Mouse (Mus musculus): ENCODE measurements around the gene Zfp800. TPM values are rescaled to one million over a fixed set of nuclear protein-coding genes. Genes with fewer than 3 reads are reported as not detected.
A peak's percentile ranks its signal among the peaks of the same experiment; 100 is the strongest.

Zfp800 gene
- total and polyA plus RNA-seq, 3 experiments, result 95.3 to 235 (median 122) TPM

GRCm38 (mm10) chr6:28221017-28221416, 176.8 kb downstream of the Zfp800 start:
- no peaks in the 10 kb centered on the region for H3K27me3 ChIP-seq (ENCODE audit: insufficient read depth, low read length)
- ATAC-seq (ENCODE audit: extremely low read depth, insufficient number of reproducible peaks, low FRiP score, poor library complexity, severe bottlenecking), result peak; percentile 66
- no peak overlapping the region for H3K4me3 ChIP-seq (ENCODE audit: low read depth, low read length)
- H3K9me3 ChIP-seq (replicated peaks), result no peaks in the 10 kb centered on the region
- H3K4me1 ChIP-seq (ENCODE audit: insufficient read depth, low read depth, low read length), result peaks cover 58% of the 10 kb centered on the region
- H3K36me3 ChIP-seq (replicated peaks), result peaks cover 65% of the 10 kb centered on the region
- no peak for TF ChIP-seq GATA1 (IDR thresholded peaks at IDR 0.05; ENCODE audit: borderline replicate concordance, low read length)
- DNase-seq (ENCODE audit: low spot score), result no peak

- peaks cover 59% of the 10 kb centered on the region for H3K36me3 ChIP-seq (replicated peaks)
- peaks cover 53% of the 10 kb centered on the region for H3K4me1 ChIP-seq (ENCODE audit: insufficient read depth, low read depth, low read length)
- ATAC-seq (ENCODE audit: extremely low read depth, insufficient number of reproducible peaks, low FRiP score, poor library complexity, severe bottlenecking) (no peak), DNase-seq (ENCODE audit: low spot score) (no peak)
- no peaks in the 10 kb centered on the region for H3K9me3 ChIP-seq (replicated peaks)
- H3K4me3 ChIP-seq (ENCODE audit: low read depth, low read length), result no peak overlapping the region
- no peaks in the 10 kb centered on the region for H3K27me3 ChIP-seq (ENCODE audit: insufficient read depth, low read length)
- no peak for TF ChIP-seq TAL1 (conservative IDR thresholded peaks at IDR 0.05; ENCODE audit: low read depth, low read length)
- TF ChIP-seq CTCF (IDR thresholded peaks at IDR 0.05; ENCODE audit: low read depth, low read length), result no peak
- no peak for TF ChIP-seq GATA1 (IDR thresholded peaks at IDR 0.05; ENCODE audit: borderline replicate concordance, low read length)
- TF ChIP-seq GATA2 (IDR thresholded peaks at IDR 0.05; ENCODE audit: borderline replicate concordance, low read depth, low read length), result no peak
- no peak for TF ChIP-seq POLR2AphosphoS5 (IDR thresholded peaks at IDR 0.05; ENCODE audit: insufficient replicate concordance, low read depth, low read length)
Observed at GRCm38 (mm10) chr6:28218386-28218785, 179.4 kb downstream of the Zfp800 start.

- Histone ChIP-seq H3K4me1 (ENCODE audit: insufficient read depth, low read depth, low read length) (peaks cover 33% of the 10 kb centered on the region), H3K4me3 (ENCODE audit: low read depth, low read length) (peak overlapping the region; percentile 77), H3K27me3 (ENCODE audit: insufficient read depth, low read length) (no peaks in the 10 kb centered on the region), H3K36me3 (replicated peaks) (peaks cover 47% of the 10 kb centered on the region), H3K9me3 (replicated peaks) (no peaks in the 10 kb centered on the region)
- peak; percentile 11; the same call in 1 of the 2 replicates for ATAC-seq (ENCODE audit: extremely low read depth, insufficient number of reproducible peaks, low FRiP score, poor library complexity, severe bottlenecking)
- DNase-seq (ENCODE audit: low spot score), result peak; percentile 73
- TF ChIP-seq POLR2AphosphoS5 (IDR thresholded peaks at IDR 0.05; ENCODE audit: insufficient replicate concordance, low read depth, low read length) (no peak), GATA1 (IDR thresholded peaks at IDR 0.05; ENCODE audit: borderline replicate concordance, low read length) (no peak), TAL1 (conservative IDR thresholded peaks at IDR 0.05; ENCODE audit: low read depth, low read length) (no peak), CTCF (IDR thresholded peaks at IDR 0.05; ENCODE audit: low read depth, low read length) (no peak), GATA2 (IDR thresholded peaks at IDR 0.05; ENCODE audit: borderline replicate concordance, low read depth, low read length) (no peak)
Observed at GRCm38 (mm10) chr6:28215268-28215954, 182.4 kb downstream of the Zfp800 start.

GRCm38 (mm10) chr6:28214658-28215267, 183.0 kb downstream of the Zfp800 start:
- Histone ChIP-seq H3K36me3 (replicated peaks) (peaks cover 46% of the 10 kb centered on the region), H3K4me3 (ENCODE audit: low read depth, low read length) (peak overlapping the region; percentile 77), H3K9me3 (replicated peaks) (no peaks in the 10 kb centered on the region), H3K4me1 (ENCODE audit: insufficient read depth, low read depth, low read length) (peaks cover 31% of the 10 kb centered on the region), H3K27me3 (ENCODE audit: insufficient read depth, low read length) (no peaks in the 10 kb centered on the region)
- no peak for DNase-seq (ENCODE audit: low spot score)
- no peak for ATAC-seq (ENCODE audit: extremely low read depth, insufficient number of reproducible peaks, low FRiP score, poor library complexity, severe bottlenecking)
- TF ChIP-seq CTCF (IDR thresholded peaks at IDR 0.05; ENCODE audit: low read depth, low read length), result no peak
- TF ChIP-seq GATA1 (IDR thresholded peaks at IDR 0.05; ENCODE audit: borderline replicate concordance, low read length), result no peak
- no peak for TF ChIP-seq GATA2 (IDR thresholded peaks at IDR 0.05; ENCODE audit: borderline replicate concordance, low read depth, low read length)
- TF ChIP-seq POLR2AphosphoS5 (IDR thresholded peaks at IDR 0.05; ENCODE audit: insufficient replicate concordance, low read depth, low read length), result no peak
- no peak for TF ChIP-seq TAL1 (conservative IDR thresholded peaks at IDR 0.05; ENCODE audit: low read depth, low read length)

GRCm38 (mm10) chr6:28203454-28203853, 194.4 kb downstream of the Zfp800 start:
- Histone ChIP-seq H3K4me1 (ENCODE audit: insufficient read depth, low read depth, low read length) (peaks cover 2% of the 10 kb centered on the region; the same call in 1 of the 2 replicates), H3K36me3 (replicated peaks) (peaks cover under 1% of the 10 kb centered on the region), H3K4me3 (ENCODE audit: low read depth, low read length) (no peak overlapping the region), H3K9me3 (replicated peaks) (no peaks in the 10 kb centered on the region), H3K27me3 (ENCODE audit: insufficient read depth, low read length) (no peaks in the 10 kb centered on the region)
- no peak for DNase-seq (ENCODE audit: low spot score)
- ATAC-seq (ENCODE audit: extremely low read depth, insufficient number of reproducible peaks, low FRiP score, poor library complexity, severe bottlenecking), result no peak
- no peak for TF ChIP-seq TAL1 (conservative IDR thresholded peaks at IDR 0.05; ENCODE audit: low read depth, low read length)
- TF ChIP-seq GATA2 (IDR thresholded peaks at IDR 0.05; ENCODE audit: borderline replicate concordance, low read depth, low read length), result no peak
- no peak for TF ChIP-seq POLR2AphosphoS5 (IDR thresholded peaks at IDR 0.05; ENCODE audit: insufficient replicate concordance, low read depth, low read length)
- TF ChIP-seq GATA1 (IDR thresholded peaks at IDR 0.05; ENCODE audit: borderline replicate concordance, low read length), result no peak
- TF ChIP-seq CTCF (IDR thresholded peaks at IDR 0.05; ENCODE audit: low read depth, low read length), result no peak

GRCm38 (mm10) chr6:28202833-28203232, 195.0 kb downstream of the Zfp800 start:
- H3K4me3 ChIP-seq (ENCODE audit: low read depth, low read length), result no peak overlapping the region
- no peak for DNase-seq (ENCODE audit: low spot score)
- TF ChIP-seq GATA2 (IDR thresholded peaks at IDR 0.05; ENCODE audit: borderline replicate concordance, low read depth, low read length), result no peak
- no peak for TF ChIP-seq TAL1 (conservative IDR thresholded peaks at IDR 0.05; ENCODE audit: low read depth, low read length)
- TF ChIP-seq CTCF (IDR thresholded peaks at IDR 0.05; ENCODE audit: low read depth, low read length), result no peak
- TF ChIP-seq GATA1 (IDR thresholded peaks at IDR 0.05; ENCODE audit: borderline replicate concordance, low read length), result no peak
- no peak for TF ChIP-seq POLR2AphosphoS5 (IDR thresholded peaks at IDR 0.05; ENCODE audit: insufficient replicate concordance, low read depth, low read length)
- no peaks in the 10 kb centered on the region for H3K9me3 ChIP-seq (replicated peaks)
- no peaks in the 10 kb centered on the region for H3K36me3 ChIP-seq (replicated peaks)
- no peak for ATAC-seq (ENCODE audit: extremely low read depth, insufficient number of reproducible peaks, low FRiP score, poor library complexity, severe bottlenecking)
- H3K27me3 ChIP-seq (ENCODE audit: insufficient read depth, low read length), result no peaks in the 10 kb centered on the region
- H3K4me1 ChIP-seq (ENCODE audit: insufficient read depth, low read depth, low read length), result peaks cover 2% of the 10 kb centered on the region; the same call in 1 of the 2 replicates
